Mouse (Mus musculus) neural tube, embryonic 15.5 days (tissue): Measurements from ENCODE around the gene Klf3. TPM values are rescaled to one million over a fixed set of nuclear protein-coding genes. Genes with fewer than 3 reads are reported as not detected.
"Not testable (repeated sequence)": the region's sequence is repeated elsewhere in the genome, so short reads cannot be mapped to it uniquely, and the experiment has no call there.

Experiments
- ATAC-seq: fragments of 200-750 bp; cut with Nextera tagmentation; 2 replicates; pipeline ENCODE4 v1.8.0; 2017; ENCODE audit warnings: mild to moderate bottlenecking, moderate TSS enrichment, moderate library complexity; ENCODE audit not compliant: low FRiP score
- H3K27ac ChIP-seq: fragments of 300-500 bp; sonication (generic); replicated peaks from 2 replicates; pipeline ENCODE4 v1.5.1; 2015; ENCODE audit warnings: mild to moderate bottlenecking, inconsistent platforms
- H3K27me3 ChIP-seq: fragments of 300-500 bp; sonication (generic); replicated peaks from 2 replicates; pipeline ENCODE4 v1.6.1; 2015; ENCODE audit warnings: inconsistent platforms
- H3K36me3 ChIP-seq: fragments of 300-500 bp; sonication (generic); 2 replicates; pipeline ENCODE4 v1.6.1; 2015; ENCODE audit warnings: inconsistent platforms
- H3K4me1 ChIP-seq: fragments of 300-500 bp; sonication (generic); 2 replicates; pipeline ENCODE4 v1.6.1; 2015; ENCODE audit warnings: inconsistent platforms
- H3K4me2 ChIP-seq: fragments of 300-500 bp; sonication (generic); 2 replicates; pipeline ENCODE4 v1.6.1; 2015; ENCODE audit warnings: inconsistent platforms, mild to moderate bottlenecking, moderate library complexity
- H3K4me3 ChIP-seq: fragments of 300-500 bp; sonication (generic); replicated peaks from 2 replicates; pipeline ENCODE4 v1.5.1; 2015; ENCODE audit warnings: mild to moderate bottlenecking, inconsistent platforms
- H3K9ac ChIP-seq: fragments of 300-500 bp; sonication (generic); replicated peaks from 2 replicates; pipeline ENCODE4 v1.6.1; 2015; ENCODE audit warnings: mild to moderate bottlenecking, inconsistent platforms
- H3K9me3 ChIP-seq: fragments of 300-500 bp; sonication (generic); replicated peaks from 2 replicates; pipeline ENCODE4 v1.6.1; 2016; ENCODE audit warnings: inconsistent platforms
- WGBS: fragments of 180-500 bp; shearing (Covaris S2); methylation state at CpG from one replicate; pipeline ENCODE4 v1.1.7; 2015; ENCODE audit warnings: mixed read lengths; 5-methylcytosine and 5-hydroxymethylcytosine counted together
- polyA plus RNA-seq: library from polyadenylated mRNA; unstranded; fragments of >200 nt; fragmentation: Nextera tagmentation; extraction: Ambion mirVana; gene quantifications from 2 replicates; pipeline ENCODE4 v1.2.1, GENCODE M21; 2015

The Klf3 gene
- polyA plus RNA-seq, 1 experiment from 2014 or later, result 16.6 TPM

GRCm38 (mm10) chr5:64881976-64882375 is 78.8 kb downstream of the Klf3 start:
- H3K4me1 ChIP-seq, result peaks cover 25% of the 10 kb centered on the region
- not testable (repeated sequence) for H3K36me3 ChIP-seq, H3K9ac ChIP-seq, H3K9me3 ChIP-seq, H3K27me3 ChIP-seq, H3K27ac ChIP-seq, H3K4me3 ChIP-seq, ATAC-seq, H3K4me2 ChIP-seq
- WGBS, result 83% methylated on average over 8 of the region's 11 CpGs

Other genes starting within 250 kb of the Klf3 start
- gene Tlr1, start 130.2 kb downstream of the Klf3 start, polyA plus RNA-seq, result 0.52 and 1.00 TPM in 2 replicates
- 0.26 and 0.66 TPM in 2 replicates for gene Tlr6, start 156.7 kb downstream of the Klf3 start, polyA plus RNA-seq
- 10.9 and 15.0 TPM in 2 replicates for gene Fam114a1, start 166.7 kb downstream of the Klf3 start, polyA plus RNA-seq